Mouse (Mus musculus) liver, postnatal 0 days (tissue): ENCODE results near the gene Rasgef1b.

ENCODE experiments used
- CTCF ChIP-seq: sonication (generic); IDR thresholded peaks from 2 replicates; pipeline ENCODE4 v1.5.1; 2016; ENCODE audit warnings: antibody characterized with exemption, low read depth
- EP300 ChIP-seq: IDR thresholded peaks from 2 replicates; pipeline ENCODE4 v1.6.1; 2016; ENCODE audit warnings: antibody characterized with exemption, low read depth, mild to moderate bottlenecking

DNA sequence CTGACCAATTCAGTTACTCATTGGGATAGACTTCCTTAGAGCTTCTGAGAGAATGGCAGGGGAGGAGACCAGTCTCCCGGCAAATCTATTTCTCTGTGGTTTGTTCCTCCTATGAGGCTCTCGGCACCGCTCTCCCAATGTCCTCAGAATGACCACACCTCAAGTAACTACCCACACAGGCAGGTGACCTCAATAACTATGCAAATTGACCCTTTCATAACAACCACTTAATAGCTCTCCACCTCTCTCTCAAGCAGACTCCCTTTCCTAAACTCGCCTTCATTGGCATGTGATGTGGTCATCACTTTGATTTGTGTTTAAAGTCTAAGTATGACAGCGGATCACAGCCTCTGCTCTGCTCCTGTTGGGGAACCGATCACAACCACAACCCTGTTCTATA is 281.4 kb downstream of the Rasgef1b start:
- TF ChIP-seq CTCF (no peak), EP300 (no peak)
